Mouse (Mus musculus) layer of hippocampus, postnatal 14 days (tissue): ENCODE data around the gene Aff4. TPM values are rescaled to one million over a fixed set of nuclear protein-coding genes. Genes with fewer than 3 reads are reported as not detected.
A peak's percentile ranks its signal among the peaks of the same experiment; 100 is the strongest.
"Not testable (repeated sequence)": the region's sequence is repeated elsewhere in the genome, so short reads cannot be mapped to it uniquely, and the experiment has no call there.

ENCODE experiments used
- DNase-seq, 2 experiments: peaks; one replicate each; pipeline ENCODE4 v3.0.0; 2021 to 2022; ENCODE audit warnings: low spot score in 2 of 2, mixed read lengths in 1 of 2
- total RNA-seq, 2 experiments: library from RNA; stranded (reverse); gene quantifications; 2 replicates each; pipeline ENCODE4 v1.2.3; 2021

Gene Aff4
- total RNA-seq, 2 experiments from 2014 or later, result 220 to 224 TPM

- no peak for DNase-seq
Observed at GRCm38 (mm10) chr11:53336924-53337323, 13.7 kb upstream of the Aff4 start.

GRCm38 (mm10) chr11:53337684-53338083, 12.9 kb upstream of the Aff4 start:
- no peak for DNase-seq

GRCm38 (mm10) chr11:53341019-53341418, 9.6 kb upstream of the Aff4 start:
- not testable (repeated sequence) for DNase-seq

GRCm38 (mm10) chr11:53342711-53343110, 7.9 kb upstream of the Aff4 start:
- DNase-seq, result no peak

GRCm38 (mm10) chr11:53345328-53345727, 5.3 kb upstream of the Aff4 start:
- DNase-seq, result peak; percentile 24 to 64

- DNase-seq, result no peak
Observed at GRCm38 (mm10) chr11:53345738-53346137, 4.9 kb upstream of the Aff4 start.

- peak; percentile 64 to 72 for DNase-seq
Observed at GRCm38 (mm10) chr11:53351224-53351942, 750 bp downstream of the Aff4 start.

- DNase-seq, result no peak
Observed at GRCm38 (mm10) chr11:53351943-53352590, 1.4 kb downstream of the Aff4 start.

GRCm38 (mm10) chr11:53358504-53359155, 8.0 kb downstream of the Aff4 start:
- no peak for DNase-seq

- no peak for DNase-seq
Observed at GRCm38 (mm10) chr11:53367032-53367431, 16.4 kb downstream of the Aff4 start.

GRCm38 (mm10) chr11:53378918-53379317, 28.3 kb downstream of the Aff4 start:
- no peak for DNase-seq

- DNase-seq, result no peak
Observed at GRCm38 (mm10) chr11:53383758-53384428, 33.3 kb downstream of the Aff4 start.

- DNase-seq, result no peak
Observed at GRCm38 (mm10) chr11:53393856-53394255, 43.2 kb downstream of the Aff4 start.

GRCm38 (mm10) chr11:53403638-53404037, 53.0 kb downstream of the Aff4 start:
- DNase-seq, result no peak

- DNase-seq, result no peak
Observed at GRCm38 (mm10) chr11:53411738-53412137, 61.1 kb downstream of the Aff4 start.

- no peak for DNase-seq
Observed at GRCm38 (mm10) chr11:53413871-53414270, 63.2 kb downstream of the Aff4 start.

GRCm38 (mm10) chr11:53418048-53418447, 67.4 kb downstream of the Aff4 start:
- no peak for DNase-seq

GRCm38 (mm10) chr11:53423036-53423435, 72.4 kb downstream of the Aff4 start, which contains the start of gene Leap2:
Gene Leap2 (minus strand): TSS chr11:53423170.
- DNase-seq, result no peak

GRCm38 (mm10) chr11:53424826-53425225, 74.2 kb downstream of the Aff4 start:
- DNase-seq, result no peak

GRCm38 (mm10) chr11:53425251-53425650, 74.6 kb downstream of the Aff4 start:
- DNase-seq, result no peak

GRCm38 (mm10) chr11:53425711-53426255, 75.2 kb downstream of the Aff4 start:
- DNase-seq, result no peak
